Mouse (Mus musculus) liver, adult 10 weeks (tissue): ENCODE measurements around the gene Ppm1f. TPM values are rescaled to one million over a fixed set of nuclear protein-coding genes. Genes with fewer than 3 reads are reported as not detected.

Source experiments
- polyA plus RNA-seq: library from polyadenylated mRNA; stranded (reverse); fragments of 350-450 nt; fragmentation: Illumina TruSeq; extraction: RNeasy Lipid Tissue Mini Kit (QIAGEN cat#74804); gene quantifications from one replicate; pipeline ENCODE4 v1.2.3, GENCODE M21; 2014; ENCODE audit warnings: low read depth, low replicate concordance

Gene Ppm1f
- 4.8 TPM for polyA plus RNA-seq

DNA sequence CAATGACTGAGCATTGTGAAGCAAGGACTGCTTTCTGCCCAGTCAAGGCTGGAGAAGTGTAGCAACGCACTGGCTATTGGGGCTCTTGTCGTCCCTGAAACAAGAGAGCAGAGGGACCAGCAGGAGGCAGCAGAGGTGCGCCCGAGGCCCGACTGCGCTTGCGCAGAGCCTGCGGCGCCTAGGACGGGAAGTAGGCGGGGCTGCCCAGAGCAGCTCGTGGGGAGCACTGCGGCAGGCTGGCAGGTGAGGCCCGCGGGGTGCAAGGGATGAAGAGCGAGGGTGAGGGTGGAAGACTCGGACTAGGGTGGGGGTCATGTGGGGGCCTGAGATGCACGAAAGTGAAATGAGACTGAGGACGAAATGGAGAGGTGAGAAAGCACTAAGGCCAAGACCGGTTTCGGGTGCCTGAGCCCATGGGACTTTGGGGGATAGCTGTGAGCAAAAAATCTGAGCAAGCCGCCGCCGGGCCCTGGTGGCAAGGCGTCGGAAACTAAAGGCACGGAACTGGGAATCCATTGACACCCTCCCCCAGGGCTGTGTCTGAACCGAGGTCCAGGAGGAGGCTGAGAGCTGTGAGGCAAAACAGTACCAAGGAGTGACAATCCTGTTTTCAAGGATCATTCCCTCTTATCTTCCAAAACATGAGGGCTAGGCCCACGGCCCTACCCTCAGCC, at the start of gene Ppm1f:
TSS of gene Ppm1f (plus strand) at position 88 of the 674 bp plus-strand sequence.

DNA sequence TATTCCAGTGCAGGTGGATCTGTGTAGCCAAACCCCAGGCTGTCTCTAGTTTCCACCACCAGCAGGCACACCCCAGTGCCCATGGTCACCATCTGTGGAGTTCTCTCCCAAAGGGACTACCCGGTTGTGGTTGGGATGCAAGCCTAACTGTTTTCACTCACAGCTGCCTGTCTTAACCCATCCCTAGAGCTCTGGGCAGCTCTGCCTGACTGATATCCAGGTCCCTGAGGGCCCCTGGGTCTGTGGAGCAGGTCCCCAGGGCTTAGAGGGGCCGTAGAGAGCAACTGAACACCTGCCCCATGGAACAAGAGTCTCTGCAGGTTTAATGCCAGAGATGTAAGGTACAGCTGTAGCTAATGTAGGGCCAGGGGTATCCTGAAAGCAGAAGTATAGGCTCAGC, 32.3 kb upstream of the Ppm1f start, which contains the start of gene Igll1:
TSS of gene Igll1 (minus strand) at position 8 of the 400 bp plus-strand sequence.

DNA sequence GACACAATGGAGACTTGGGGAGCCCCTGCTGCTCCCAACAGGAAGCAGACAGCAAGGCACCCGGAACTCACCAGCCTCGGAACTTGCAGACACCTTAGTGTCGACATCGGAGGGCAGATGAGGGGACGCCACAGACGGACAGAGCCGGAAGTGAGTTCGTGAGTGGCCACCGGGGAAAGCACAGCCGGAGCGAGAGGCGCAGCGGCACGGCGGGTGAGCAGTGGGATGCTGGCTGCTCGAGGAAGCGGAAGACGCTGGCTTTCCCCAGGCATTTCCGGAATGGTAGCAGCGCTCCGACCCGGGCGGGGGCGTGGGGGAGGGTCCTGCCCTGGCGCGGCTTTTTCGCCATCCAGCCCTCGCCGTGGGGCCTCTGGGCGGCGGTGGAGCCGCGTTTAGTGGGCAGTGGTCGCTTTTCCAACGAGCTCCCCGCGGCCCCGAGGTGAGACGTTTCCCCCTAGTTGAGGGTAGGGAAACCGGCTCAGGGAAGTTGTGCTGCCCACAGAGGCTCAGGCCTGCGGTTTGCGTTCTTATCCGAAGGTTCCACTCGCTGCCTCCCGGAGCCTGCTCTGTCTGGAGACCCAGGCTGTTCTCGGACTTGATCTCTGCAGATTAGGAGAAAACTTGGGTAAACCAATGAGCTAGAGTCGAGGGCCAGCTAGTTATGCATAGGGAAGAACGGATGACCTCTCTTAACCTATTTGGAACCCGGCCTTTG, 25.5 kb upstream of the Ppm1f start, which contains the start of the genes Top3b and Vpreb1:
TSS of gene Top3b (plus strand) at position 120 of the 715 bp plus-strand sequence.
TSS of gene Vpreb1 (minus strand) at position 227 of the 715 bp plus-strand sequence.

Other genes starting within 250 kb of the Ppm1f start
- not detected for gene Olfr19, start 220.1 kb upstream of the Ppm1f start, polyA plus RNA-seq
- gene Spag6l, start 67.0 kb upstream of the Ppm1f start, polyA plus RNA-seq, result not detected
- gene Igll1, start 32.5 kb upstream of the Ppm1f start, polyA plus RNA-seq, result not detected
- gene Top3b, start 25.7 kb upstream of the Ppm1f start, polyA plus RNA-seq, result 7.2 TPM
- gene Vpreb1, start 25.6 kb upstream of the Ppm1f start, polyA plus RNA-seq, result not detected
- 111 TPM for gene Mapk1, start 86.9 kb downstream of the Ppm1f start, polyA plus RNA-seq
- gene Ypel1, start 173.2 kb downstream of the Ppm1f start, polyA plus RNA-seq, result 0.34 TPM
- 38.8 TPM for gene Ppil2, start 214.8 kb downstream of the Ppm1f start, polyA plus RNA-seq
- gene 2610318N02Rik, start 228.7 kb downstream of the Ppm1f start, polyA plus RNA-seq, result not detected
- gene Sdf2l1, start 235.9 kb downstream of the Ppm1f start, polyA plus RNA-seq, result 16.2 TPM
- gene Ydjc, start 248.2 kb downstream of the Ppm1f start, polyA plus RNA-seq, result not detected